Mouse (Mus musculus): ENCODE results near the gene Svep1.

- TF ChIP-seq CTCF (conservative IDR thresholded peaks at IDR 0.05; ENCODE audit: low read length) (peak; percentile 30), NANOG (IDR thresholded peaks at IDR 0.05; ENCODE audit: borderline replicate concordance, low read length) (no peak), POU5F1 (IDR thresholded peaks at IDR 0.05; ENCODE audit: borderline replicate concordance, low read length) (no peak)
Measured at GRCm38 (mm10) chr4:58085340-58085739, 121.3 kb downstream of the Svep1 start.

Measured in E14TG2a.4 (cell line).